Comparison of ENCODE assay signal across 8 mouse cellular contexts in genomic region chr1:191084951-191085559, GRCm38 (mm10). TPM values are rescaled to one million over a fixed set of nuclear protein-coding genes. Genes with fewer than 3 reads are reported as not detected.
DNase-seq lines count a peak whose midpoint lies in the region; ATAC-seq and TF ChIP-seq lines count a peak whose summit lies in the region.

No protein-coding gene starts in this region.

- no peak for TF ChIP-seq POLR2A in kidney, adult 2 months (IDR thresholded peaks at IDR 0.05; ENCODE audit: low read depth, low read length)
- no peak for TF ChIP-seq POLR2A in spleen, adult 2 months (IDR thresholded peaks at IDR 0.05; ENCODE audit: low read depth, low read length)

- H3K4me1 ChIP-seq in kidney, adult 2 months (ENCODE audit: control insufficient read depth, insufficient read depth, low read length) = no peaks in the 10 kb centered on the region
- H3K4me1 ChIP-seq in kidney, embryonic 14.5 days (ENCODE audit: control insufficient read depth, insufficient read depth, low read length) = no peaks in the 10 kb centered on the region
- H3K4me1 ChIP-seq in liver, postnatal 0 days (ENCODE audit: insufficient read depth) = no peaks in the 10 kb centered on the region
- H3K4me1 ChIP-seq in spleen, adult 2 months (ENCODE audit: control insufficient read depth, insufficient read depth, insufficient read length) = peaks cover 3% of the 10 kb centered on the region; the same call in 1 of the 2 replicates

- H3K27me3 ChIP-seq in kidney, adult 2 months (replicated peaks; ENCODE audit: control insufficient read depth, insufficient read depth, low read length) = no peaks in the 10 kb centered on the region
- H3K27me3 ChIP-seq in kidney, embryonic 14.5 days (ENCODE audit: control insufficient read depth, insufficient read depth, low read length) = no peaks in the 10 kb centered on the region
- no peaks in the 10 kb centered on the region for H3K27me3 ChIP-seq in liver, postnatal 0 days (ENCODE audit: insufficient read depth, low read length)
- no peaks in the 10 kb centered on the region for H3K27me3 ChIP-seq in spleen, adult 2 months (ENCODE audit: control insufficient read depth, insufficient read depth, low read length)

- no peak overlapping the region for H3K27ac ChIP-seq in kidney, adult 2 months (ENCODE audit: insufficient read depth, low read depth, low read length)
- no peak overlapping the region for H3K27ac ChIP-seq in kidney, embryonic 14.5 days (ENCODE audit: low read depth, low read length)
- peak overlapping the region; percentile 34; the same call in 1 of the 2 replicates for H3K27ac ChIP-seq in liver, postnatal 0 days (ENCODE audit: low read depth)
- peak overlapping the region; percentile 31 for H3K27ac ChIP-seq in spleen, adult 2 months (ENCODE audit: insufficient read depth, low read length)

- WGBS in kidney, adult 2 months = 72% methylated on average over 5 of the region's 5 CpGs
- 75% methylated on average over 5 of the region's 5 CpGs for WGBS in kidney, embryonic 14.5 days
- WGBS in liver, postnatal 0 days (ENCODE audit: insufficient replicate concordance) = 67% methylated on average over 5 of the region's 5 CpGs
- 67% methylated on average over 5 of the region's 5 CpGs for WGBS in spleen, adult 2 months

- no peak overlapping the region for H3K9ac ChIP-seq in kidney, embryonic 14.5 days (ENCODE audit: low read depth, low read length)
- H3K9ac ChIP-seq in liver, postnatal 0 days (replicated peaks) = no peak overlapping the region

- no peaks in the 10 kb centered on the region for H3K9me3 ChIP-seq in kidney, embryonic 14.5 days (ENCODE audit: control insufficient read depth, low read length)
- no peaks in the 10 kb centered on the region for H3K9me3 ChIP-seq in liver, postnatal 0 days (ENCODE audit: low read length)

- no peak overlapping the region for H3K4me2 ChIP-seq in kidney, embryonic 14.5 days (replicated peaks; ENCODE audit: low read depth, low read length)
- H3K4me2 ChIP-seq in liver, postnatal 0 days (ENCODE audit: low read depth, low read length) = no peak overlapping the region; the same call in 1 of the 2 replicates

- ATAC-seq in kidney, embryonic 14.5 days (ENCODE audit: low FRiP score, low TSS enrichment) = no peak
- no peak for ATAC-seq in liver, postnatal 0 days

- TF ChIP-seq CTCF in kidney, adult 2 months (conservative IDR thresholded peaks at IDR 0.05; ENCODE audit: insufficient read depth, insufficient read length, low read depth, low read length) = peak; percentile 64
- peak; percentile 79 for TF ChIP-seq CTCF in liver, postnatal 0 days (IDR thresholded peaks at IDR 0.05; ENCODE audit: low read depth)
- TF ChIP-seq CTCF in spleen, adult 2 months (IDR thresholded peaks at IDR 0.05; ENCODE audit: extremely low read depth, insufficient read depth, insufficient read length, insufficient replicate concordance) = peak; percentile 25; the same call in 1 of the 2 replicates

- DNase-seq in cerebellum, adult 18-20 months = peak; percentile 20 to 37
- DNase-seq in cerebellum, adult 9-11 months = no peak
- DNase-seq in kidney, adult 2 months = peak; percentile 65
- peak; percentile 77 for DNase-seq in ES-CJ7 (ENCODE audit: low read depth, low spot score)
- peak; percentile 56 for DNase-seq in embryo, embryonic 9.5 days (ENCODE audit: extremely low spot score)
- DNase-seq in liver, postnatal 0 days = peak; percentile 74
- peak; percentile 18 to 46 for DNase-seq in spleen, adult 2 months (ENCODE audit: low read depth in 1 of 2, low spot score in 2 of 2)

- no peak overlapping the region for H3K4me3 ChIP-seq in kidney, adult 2 months (ENCODE audit: insufficient read depth, low read depth, low read length)
- no peak overlapping the region for H3K4me3 ChIP-seq in kidney, embryonic 14.5 days (ENCODE audit: low read length)
- H3K4me3 ChIP-seq in liver, postnatal 0 days (ENCODE audit: low read depth, low read length) = no peak overlapping the region
- no peak overlapping the region for H3K4me3 ChIP-seq in spleen, adult 2 months (ENCODE audit: extremely low read depth, insufficient read depth, insufficient read length)

- H3K36me3 ChIP-seq in kidney, adult 2 months (ENCODE audit: control insufficient read depth, insufficient read depth, low read length) = no peaks in the 10 kb centered on the region
- H3K36me3 ChIP-seq in kidney, embryonic 14.5 days (ENCODE audit: control insufficient read depth, insufficient read depth, low read length) = peaks cover 38% of the 10 kb centered on the region
- H3K36me3 ChIP-seq in liver, postnatal 0 days (replicated peaks; ENCODE audit: insufficient read depth, low read length) = peaks cover 19% of the 10 kb centered on the region
- H3K36me3 ChIP-seq in spleen, adult 2 months (ENCODE audit: control insufficient read depth, insufficient read depth, low read length) = peaks cover 3% of the 10 kb centered on the region; the same call in 1 of the 2 replicates

- TF ChIP-seq EP300 in liver, postnatal 0 days (IDR thresholded peaks at IDR 0.05; ENCODE audit: low read depth) = no peak

RNA-seq across cellular contexts. Expression of gene Batf3, which starts 12.6 kb away (rescaled TPM):
- 4.1 and 4.9 TPM in 2 replicates for polyA plus RNA-seq in kidney, adult 2 months (2012; rRNA removed)
- polyA plus RNA-seq in kidney, embryonic 14.5 days (2014; fragmentation: Nextera tagmentation; extraction: Ambion mirVana) = 12.4 and 18.0 TPM in 2 replicates
- polyA plus RNA-seq in liver, postnatal 0 days (2015; fragmentation: Nextera tagmentation; extraction: Ambion mirVana) = 1.6 and 2.2 TPM in 2 replicates
- polyA plus RNA-seq in spleen, adult 2 months (2012; rRNA removed) = 22.7 and 30.7 TPM in 2 replicates

RNA-seq across cellular contexts. Expression of gene Nsl1, which starts 22.2 kb away (rescaled TPM):
- 0.31 and 0.43 TPM in 2 replicates for polyA plus RNA-seq in kidney, adult 2 months (2012; rRNA removed)
- 10.4 and 23.3 TPM in 2 replicates for polyA plus RNA-seq in kidney, embryonic 14.5 days (2014; fragmentation: Nextera tagmentation; extraction: Ambion mirVana)
- polyA plus RNA-seq in liver, postnatal 0 days (2015; fragmentation: Nextera tagmentation; extraction: Ambion mirVana) = 5.2 and 5.7 TPM in 2 replicates
- 1.4 and 3.5 TPM in 2 replicates for polyA plus RNA-seq in spleen, adult 2 months (2012; rRNA removed)

RNA-seq across cellular contexts. Expression of gene Tatdn3, which starts 22.3 kb away (rescaled TPM):
- polyA plus RNA-seq in kidney, adult 2 months (2012; rRNA removed) = 8.1 and 10.4 TPM in 2 replicates
- 12.6 and 13.2 TPM in 2 replicates for polyA plus RNA-seq in kidney, embryonic 14.5 days (2014; fragmentation: Nextera tagmentation; extraction: Ambion mirVana)
- 6.0 and 6.5 TPM in 2 replicates for polyA plus RNA-seq in liver, postnatal 0 days (2015; fragmentation: Nextera tagmentation; extraction: Ambion mirVana)
- 2.2 and 2.6 TPM in 2 replicates for polyA plus RNA-seq in spleen, adult 2 months (2012; rRNA removed)

RNA-seq across cellular contexts. Expression of gene Spata45, which starts 48.6 kb away (rescaled TPM):
- polyA plus RNA-seq in kidney, adult 2 months (2012; rRNA removed) = not detected in 2 replicates
- polyA plus RNA-seq in kidney, embryonic 14.5 days (2014; fragmentation: Nextera tagmentation; extraction: Ambion mirVana) = not detected in 2 replicates
- 0.49 TPM in 1 of 2 replicates, not detected in the other for polyA plus RNA-seq in liver, postnatal 0 days (2015; fragmentation: Nextera tagmentation; extraction: Ambion mirVana)
- polyA plus RNA-seq in spleen, adult 2 months (2012; rRNA removed) = not detected in 2 replicates

RNA-seq across cellular contexts. Expression of gene Flvcr1, which starts 59.1 kb away (rescaled TPM):
- 10.8 and 16.1 TPM in 2 replicates for polyA plus RNA-seq in kidney, adult 2 months (2012; rRNA removed)
- 6.8 and 8.5 TPM in 2 replicates for polyA plus RNA-seq in kidney, embryonic 14.5 days (2014; fragmentation: Nextera tagmentation; extraction: Ambion mirVana)
- polyA plus RNA-seq in liver, postnatal 0 days (2015; fragmentation: Nextera tagmentation; extraction: Ambion mirVana) = 2.6 and 3.0 TPM in 2 replicates
- 15.6 and 26.4 TPM in 2 replicates for polyA plus RNA-seq in spleen, adult 2 months (2012; rRNA removed)

Comparison
In these comparisons a context has a peak if more than half of its experiments do, and no peak if none do; other contexts are left out.
1. H3K27ac ChIP-seq: peak in liver, postnatal 0 days (single experiment) and spleen, adult 2 months (single experiment); none in kidney, adult 2 months (single experiment) and kidney, embryonic 14.5 days (single experiment).
2. CTCF ChIP-seq: peak in every context shown above with its lines; median percentile 79 in liver, postnatal 0 days; 64 in kidney, adult 2 months; 25 in spleen, adult 2 months.